In genomic region chr16:94953294-94953693, GRCm38 (mm10) we compare ENCODE assay signal across 39 mouse cellular contexts. TPM values are rescaled to one million over a fixed set of nuclear protein-coding genes. Genes with fewer than 3 reads are reported as not detected.
"Had no signal": no experiment of that assay in that cellular context is flagged by ENCODE, and none has a peak within 500 bp of the region (broad histone marks: within the 10 kb centered on the region; RNA-seq: fewer than 3 reads in every experiment).

No protein-coding gene starts in this region.

- DNase-seq: heart, postnatal 10 days; heart, postnatal 14 days; heart, postnatal 36 days; heart, postnatal 4 days; kidney, adult 11 months; kidney, adult 18-20 months; kidney, adult 2 months; kidney, adult 8-10 months; kidney, adult 9 months; kidney, postnatal 10 days; kidney, postnatal 14 days; kidney, postnatal 25 days; kidney, postnatal 36 days; kidney, postnatal 4 days; layer of hippocampus, adult 9-11 months; layer of hippocampus, postnatal 36 days had no signal

- H3K4me3 ChIP-seq: heart, embryonic 10.5 days; heart, embryonic 12.5 days; heart, embryonic 13.5 days; heart, embryonic 15.5 days; hindbrain, embryonic 10.5 days; hindbrain, embryonic 12.5 days; hindbrain, embryonic 13.5 days; hindbrain, embryonic 15.5 days; intestine, embryonic 15.5 days; kidney, embryonic 15.5 days; left cerebral cortex, adult 2 months had no signal

- H3K4me1 ChIP-seq: heart, embryonic 10.5 days; heart, embryonic 12.5 days; heart, embryonic 13.5 days; heart, embryonic 15.5 days; hindbrain, embryonic 10.5 days; hindbrain, embryonic 12.5 days; hindbrain, embryonic 13.5 days; hindbrain, embryonic 15.5 days; intestine, embryonic 15.5 days; kidney, embryonic 15.5 days had no signal

- H3K27me3 ChIP-seq: heart, embryonic 12.5 days; heart, embryonic 13.5 days; heart, embryonic 15.5 days; hindbrain, embryonic 12.5 days; hindbrain, embryonic 13.5 days; hindbrain, embryonic 15.5 days; intestine, embryonic 15.5 days; kidney, embryonic 15.5 days had no signal

- H3K9ac ChIP-seq: heart, embryonic 12.5 days; heart, embryonic 13.5 days; heart, embryonic 15.5 days; hindbrain, embryonic 12.5 days; hindbrain, embryonic 13.5 days; hindbrain, embryonic 14.5 days; hindbrain, embryonic 15.5 days; intestine, embryonic 15.5 days; kidney, embryonic 15.5 days had no signal

- H3K4me2 ChIP-seq: heart, embryonic 11.5 days; heart, embryonic 12.5 days; heart, embryonic 13.5 days; heart, embryonic 15.5 days; hindbrain, embryonic 12.5 days; hindbrain, embryonic 13.5 days; hindbrain, embryonic 14.5 days; hindbrain, embryonic 15.5 days; intestine, embryonic 15.5 days; kidney, embryonic 15.5 days had no signal

- H3K9me3 ChIP-seq: heart, embryonic 10.5 days; heart, embryonic 13.5 days; heart, embryonic 15.5 days; hindbrain, embryonic 10.5 days; hindbrain, embryonic 12.5 days; hindbrain, embryonic 13.5 days; hindbrain, embryonic 15.5 days; intestine, embryonic 15.5 days; kidney, embryonic 15.5 days had no signal

- H3K36me3 ChIP-seq: heart, embryonic 10.5 days; heart, embryonic 12.5 days; heart, embryonic 13.5 days; heart, embryonic 15.5 days; hindbrain, embryonic 10.5 days; hindbrain, embryonic 12.5 days; hindbrain, embryonic 13.5 days; hindbrain, embryonic 15.5 days; intestine, embryonic 15.5 days; kidney, embryonic 15.5 days had no signal

- H3K27ac ChIP-seq: heart, embryonic 10.5 days; heart, embryonic 13.5 days; heart, embryonic 15.5 days; hindbrain, embryonic 10.5 days; hindbrain, embryonic 12.5 days; hindbrain, embryonic 13.5 days; hindbrain, embryonic 14.5 days; hindbrain, embryonic 15.5 days; hindbrain, postnatal 0 days; intestine, embryonic 15.5 days; kidney, embryonic 15.5 days; kidney, postnatal 0 days; left cerebral cortex, adult 2 months had no signal

RNA-seq across cellular contexts. Expression of gene Kcnj6, which starts 44.2 kb away (rescaled TPM):
- total RNA-seq: heart, postnatal 10 days; heart, postnatal 14 days; heart, postnatal 25 days; heart, postnatal 36 days; heart, postnatal 4 days; hematopoietic stem cell, adult 5-6 weeks had no signal
- polyA plus RNA-seq: heart, postnatal 0 days; hindbrain, embryonic 10.5 days; inflammation-experienced regulatory T-cells, adult 6 months; intestine, postnatal 0 days; kidney, adult 2 months; kidney, embryonic 14.5 days; kidney, embryonic 15.5 days; kidney, embryonic 16.5 days; kidney, postnatal 0 days; large intestine, adult 2 months had no signal
